Mouse (Mus musculus) intestine, embryonic 14.5 days (tissue): ENCODE data around the gene Cryzl1. TPM values are rescaled to one million over a fixed set of nuclear protein-coding genes. Genes with fewer than 3 reads are reported as not detected.

Experiments used
- polyA plus RNA-seq: library from polyadenylated mRNA; unstranded; fragments of >200 nt; fragmentation: Nextera tagmentation; extraction: Ambion mirVana; gene quantifications from 2 replicates; pipeline ENCODE4 v1.2.1, GENCODE M21; 2014

Cryzl1 gene
- polyA plus RNA-seq, 1 experiment from 2014 or later: 69.4 TPM

Other genes starting within 250 kb of the Cryzl1 start
- gene Ifnar1, start 243.7 kb downstream of the Cryzl1 start, polyA plus RNA-seq: 51.9 and 60.9 TPM in 2 replicates
- 65.3 and 68.4 TPM in 2 replicates for gene Ifngr2, start 181.9 kb downstream of the Cryzl1 start, polyA plus RNA-seq
- 29.1 and 31.1 TPM in 2 replicates for gene Tmem50b, start 131.2 kb downstream of the Cryzl1 start, polyA plus RNA-seq
- gene Dnajc28, start 109.9 kb downstream of the Cryzl1 start, polyA plus RNA-seq: 2.4 and 2.8 TPM in 2 replicates
- 125 and 137 TPM in 2 replicates for gene Gart, start 82.0 kb downstream of the Cryzl1 start, polyA plus RNA-seq
- gene Son, start 81.5 kb downstream of the Cryzl1 start, polyA plus RNA-seq: 138 and 146 TPM in 2 replicates
- 24.3 and 24.7 TPM in 2 replicates for gene Donson, start 40.2 kb downstream of the Cryzl1 start, polyA plus RNA-seq
- 22.5 and 22.7 TPM in 2 replicates for gene Itsn1, start 306 bp upstream of the Cryzl1 start, polyA plus RNA-seq